Mouse (Mus musculus) yolk sac, embryonic 10.5 days (tissue): ENCODE measurements around the gene Fabp1.
A peak's percentile ranks its signal among the peaks of the same experiment; 100 is the strongest.

Experiments
- DNase-seq: peaks from one replicate; pipeline ENCODE4 v3.0.0-alpha.2; 2017; ENCODE audit warnings: low spot score

Fabp1 gene

DNA sequence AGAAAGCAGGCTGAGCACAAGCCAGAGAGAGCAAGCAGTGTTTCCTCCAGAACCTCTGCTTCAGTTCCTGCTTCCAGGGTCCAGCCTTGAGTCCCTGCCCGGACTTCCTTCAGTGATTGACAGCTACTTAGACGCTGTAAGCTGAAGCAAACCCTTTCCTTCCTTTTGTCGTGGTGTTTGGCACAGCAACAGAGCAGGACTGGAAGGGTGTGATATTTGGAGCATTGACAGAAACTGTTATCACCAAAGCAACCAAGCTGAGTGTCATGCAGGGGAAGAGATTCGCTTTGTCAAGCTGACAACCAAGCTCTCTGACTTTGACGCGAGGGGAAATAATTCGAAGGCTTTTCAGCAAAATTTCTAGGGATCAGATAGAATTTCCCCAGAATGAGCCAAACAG, 12.3 kb downstream of the Fabp1 start:
- DNase-seq, result no peak

DNA sequence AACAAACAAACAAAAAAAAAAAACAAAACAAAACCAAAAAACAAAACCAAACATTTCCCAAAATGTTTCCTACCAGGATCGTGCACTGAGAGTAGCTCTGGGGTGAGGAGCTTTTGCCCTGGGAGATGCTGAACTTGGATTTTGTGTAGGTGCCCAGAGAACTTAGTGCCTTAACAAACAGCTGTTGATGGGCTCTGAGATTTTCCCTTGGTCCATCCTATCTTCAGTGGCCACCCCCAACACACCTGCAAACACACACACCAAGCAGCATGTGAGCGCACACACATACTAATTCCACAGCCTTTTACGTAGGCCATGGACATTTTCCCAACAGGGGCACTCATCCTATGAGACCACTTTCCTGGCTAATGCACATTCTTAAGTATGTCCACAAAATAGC, 12.8 kb downstream of the Fabp1 start:
- no peak for DNase-seq

GRCm38 (mm10) chr6:71221501-71221900, 21.9 kb downstream of the Fabp1 start:
- no peak for DNase-seq

- DNase-seq, result no peak
Measured at GRCm38 (mm10) chr6:71224184-71224943, 24.7 kb downstream of the Fabp1 start.

GRCm38 (mm10) chr6:71226544-71226943, 26.9 kb downstream of the Fabp1 start:
- no peak for DNase-seq

DNA sequence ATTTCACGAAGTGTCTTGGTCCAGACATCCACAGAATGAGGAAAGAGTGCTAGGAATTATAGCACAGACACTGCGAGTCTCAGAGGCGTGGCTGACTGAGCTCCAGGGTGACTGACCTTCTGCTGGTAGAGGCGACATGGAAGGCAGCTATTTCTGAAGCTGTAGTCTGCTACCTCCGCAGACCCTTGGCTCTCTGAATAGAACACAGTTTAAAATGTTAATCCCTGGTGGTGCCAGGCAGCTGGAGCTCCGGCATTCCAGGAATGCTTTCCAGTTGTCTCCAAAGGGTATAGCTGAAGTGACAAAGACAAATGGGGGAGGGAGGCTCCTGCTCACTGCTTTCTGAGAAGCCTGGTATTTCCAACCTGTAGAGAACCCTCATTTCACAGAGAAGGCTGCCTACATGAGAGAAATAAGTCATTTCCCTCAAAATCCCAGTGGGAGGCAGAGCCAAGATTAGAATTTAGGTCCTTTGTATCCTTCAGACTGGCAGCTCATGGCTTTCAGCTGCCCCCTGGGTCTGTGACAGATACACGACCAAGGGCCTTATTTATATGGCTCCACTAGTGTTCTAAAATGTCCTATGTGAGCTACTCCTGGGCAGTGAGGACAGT, 27.6 kb downstream of the Fabp1 start:
- DNase-seq, result peak; percentile 48

- DNase-seq, result no peak
Measured at GRCm38 (mm10) chr6:71235121-71235520, 35.5 kb downstream of the Fabp1 start.

- peak; percentile 63 for DNase-seq
Measured at GRCm38 (mm10) chr6:71235944-71236343, 36.3 kb downstream of the Fabp1 start.

- peak; percentile 73 for DNase-seq
Measured at GRCm38 (mm10) chr6:71236506-71236905, 36.9 kb downstream of the Fabp1 start.

DNA sequence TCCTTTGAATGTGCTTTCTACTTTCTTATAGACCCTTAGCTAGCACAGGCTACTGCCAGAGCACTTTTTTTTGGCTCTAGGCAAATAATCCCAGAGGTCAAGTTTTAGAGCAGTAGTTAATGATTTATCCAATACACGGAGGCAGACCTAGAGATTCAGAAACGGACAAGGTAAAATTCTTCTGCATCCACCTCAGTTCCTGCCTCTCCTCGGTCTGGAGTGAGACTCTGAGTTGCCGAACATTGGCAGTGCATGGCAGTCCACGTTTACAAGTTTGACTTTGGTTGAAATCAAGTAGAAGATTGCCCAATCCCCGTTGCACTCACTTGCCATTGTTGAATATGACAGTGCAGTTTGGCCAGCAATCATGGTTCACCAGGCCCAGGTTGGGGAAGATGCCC, 37.4 kb downstream of the Fabp1 start:
- peak; percentile 50 for DNase-seq

DNA sequence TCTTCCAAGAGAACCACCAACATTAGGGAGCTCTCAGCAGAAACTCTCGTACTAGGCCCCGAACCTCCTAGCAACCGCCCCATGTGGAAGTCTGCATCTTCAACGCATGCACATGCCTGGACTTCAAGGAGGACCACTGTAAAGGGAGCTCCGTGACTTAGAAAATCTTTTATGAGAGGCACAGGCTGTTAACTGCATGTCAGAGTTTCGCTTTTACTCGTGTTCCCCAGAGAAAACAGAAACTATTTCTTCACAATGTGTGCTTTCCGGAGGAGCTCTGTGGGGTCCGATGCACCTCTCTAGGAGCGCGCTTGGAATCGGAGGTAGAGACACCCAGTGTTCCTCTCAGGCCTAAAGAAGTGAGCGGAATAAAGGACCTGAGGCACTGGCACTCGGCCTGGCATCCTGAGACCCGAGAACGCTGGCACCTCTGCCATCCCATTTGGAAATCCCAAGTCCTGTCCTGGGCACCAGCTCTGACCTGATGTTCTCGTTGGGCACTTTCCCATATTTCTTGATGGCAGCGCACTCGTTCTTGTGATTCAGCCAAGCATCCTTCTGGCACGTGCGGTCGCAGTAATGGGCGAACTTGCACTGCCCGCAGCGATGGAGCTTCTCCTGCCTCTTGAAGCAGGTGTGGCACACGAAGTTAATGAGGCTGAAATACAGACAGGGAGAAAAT, 39.6 kb downstream of the Fabp1 start:
- no peak for DNase-seq

- no peak for DNase-seq
Measured at GRCm38 (mm10) chr6:71240831-71241230, 41.2 kb downstream of the Fabp1 start.

DNA sequence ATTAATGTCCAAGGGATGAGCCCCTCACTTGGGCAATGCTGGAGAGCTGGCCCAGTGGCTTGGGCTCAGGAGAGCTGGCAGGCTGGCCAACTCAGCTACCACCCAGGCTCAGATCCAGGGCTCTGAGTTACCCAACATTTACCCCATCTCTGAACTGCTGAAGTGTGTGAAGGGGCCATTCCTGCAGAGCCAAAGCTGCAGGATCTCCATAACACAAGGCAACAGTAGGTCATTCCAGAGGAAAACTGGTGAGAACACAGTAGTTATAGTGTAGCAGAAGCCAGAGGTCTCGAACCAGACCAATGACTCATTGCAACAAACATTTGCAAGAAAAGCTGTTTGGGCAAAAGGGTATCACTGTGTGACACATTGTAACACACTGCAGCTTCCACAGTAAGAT, 43.2 kb downstream of the Fabp1 start:
- DNase-seq, result no peak

DNA sequence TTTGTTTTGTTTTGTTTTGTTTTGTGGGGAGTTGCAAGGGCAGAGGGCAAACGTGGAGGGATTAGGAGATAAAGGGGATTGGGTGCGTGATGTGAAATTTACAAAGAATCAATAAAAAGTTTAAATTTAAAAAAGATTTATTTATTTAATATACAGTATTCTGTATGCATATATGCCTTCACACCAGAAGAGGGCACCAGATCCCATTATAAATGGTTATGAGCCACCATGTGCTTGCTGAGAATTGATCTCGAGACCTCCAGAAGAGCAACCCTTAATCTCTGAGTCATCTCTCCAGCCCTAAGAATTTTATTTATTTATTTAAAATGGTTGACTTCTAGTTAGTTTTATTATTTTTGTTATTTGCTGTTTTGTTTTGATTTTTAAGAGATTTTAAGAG, 43.6 kb downstream of the Fabp1 start:
- no peak for DNase-seq

DNA sequence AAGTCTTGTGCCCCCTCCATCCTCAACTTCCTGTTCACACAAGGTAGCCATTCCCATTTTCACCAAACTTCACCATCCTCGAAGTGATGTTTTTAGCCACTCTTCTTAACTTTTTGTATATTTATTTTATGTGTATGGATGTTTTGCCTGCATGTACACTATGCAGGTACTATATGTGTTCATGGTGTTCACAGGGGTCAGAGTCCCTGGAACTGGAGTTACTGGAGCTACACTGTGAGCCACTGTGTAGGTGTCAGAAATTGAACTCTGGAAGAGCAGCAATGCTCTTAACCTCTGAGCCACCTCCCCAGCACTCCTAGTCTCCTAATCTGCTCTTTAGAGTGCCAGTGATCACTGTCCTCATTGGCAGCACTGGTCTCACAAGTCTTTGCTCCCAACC, 48.8 kb downstream of the Fabp1 start:
- no peak for DNase-seq

DNA sequence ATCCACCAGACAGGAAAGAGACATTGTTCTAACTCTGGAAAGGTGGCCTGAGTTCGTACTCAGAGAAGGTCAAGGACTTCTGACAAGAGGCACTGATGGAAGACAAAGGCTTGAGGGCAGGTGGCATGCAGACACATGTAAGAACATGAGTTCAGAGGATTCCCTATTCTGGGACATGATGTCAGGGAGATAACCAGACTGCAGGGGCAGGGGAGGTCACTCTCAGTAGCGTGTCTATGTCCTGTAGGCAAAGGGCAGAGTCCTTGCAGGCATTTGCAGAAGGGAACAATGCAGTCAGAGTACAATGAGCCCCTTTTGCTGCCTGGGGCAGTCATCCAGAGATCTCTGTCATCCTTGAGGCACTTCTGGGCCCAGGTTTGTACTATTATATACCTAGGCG, 50.0 kb downstream of the Fabp1 start:
- no peak for DNase-seq

- no peak for DNase-seq
Measured at GRCm38 (mm10) chr6:71250951-71251350, 51.3 kb downstream of the Fabp1 start.

DNA sequence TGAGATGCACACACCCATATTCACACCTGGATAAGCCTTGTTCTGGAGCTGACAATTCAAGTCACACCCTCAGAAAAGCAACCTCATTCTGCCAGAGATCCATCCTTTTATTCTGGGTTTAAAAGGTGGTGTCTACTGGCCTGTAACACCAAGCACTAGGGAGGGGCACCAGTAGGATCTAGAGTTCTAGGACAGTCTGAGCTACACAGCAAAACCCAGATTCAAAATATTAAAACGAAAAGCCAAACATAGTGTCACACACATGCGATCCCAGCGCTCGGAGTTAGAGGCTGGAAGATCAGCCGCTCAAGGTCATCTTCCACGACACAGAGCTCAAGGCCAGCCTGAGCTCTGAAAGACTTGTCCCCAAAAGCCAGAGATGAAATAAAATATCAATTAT, 54.8 kb downstream of the Fabp1 start:
- DNase-seq, result no peak
